Mouse (Mus musculus) right cerebral cortex, adult 18-20 months (tissue): Measurements from ENCODE around the gene Capns2.
"Not testable (repeated sequence)": the region's sequence is repeated elsewhere in the genome, so short reads cannot be mapped to it uniquely, and the experiment has no call there.

ENCODE experiments used
- DNase-seq: peaks from one replicate; pipeline ENCODE4 v3.0.0; 2022; ENCODE audit warnings: mixed read lengths

The Capns2 gene

DNA sequence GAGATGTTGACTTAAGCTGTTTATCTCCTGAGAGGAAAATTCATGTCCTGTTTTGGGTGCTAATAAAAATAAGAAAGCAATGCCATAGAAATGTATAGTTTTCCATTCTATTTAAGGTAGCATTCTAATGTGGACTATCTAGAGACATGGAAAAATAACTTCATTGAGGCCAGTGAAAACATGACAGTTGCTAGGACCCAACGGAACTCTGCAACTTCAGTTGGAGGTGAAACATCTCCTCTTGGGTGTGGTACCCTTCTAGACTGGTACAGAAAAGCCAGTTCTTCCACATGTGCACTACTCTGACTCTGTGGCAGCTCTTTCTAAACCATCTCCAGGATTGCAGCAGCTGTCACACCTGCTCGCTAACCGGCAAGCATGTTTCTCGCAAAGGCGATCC lies at the start of gene Capns2:
Capns2 (plus strand) TSS at position 301 of the 400 bp plus-strand sequence.
- DNase-seq, result no peak

DNA sequence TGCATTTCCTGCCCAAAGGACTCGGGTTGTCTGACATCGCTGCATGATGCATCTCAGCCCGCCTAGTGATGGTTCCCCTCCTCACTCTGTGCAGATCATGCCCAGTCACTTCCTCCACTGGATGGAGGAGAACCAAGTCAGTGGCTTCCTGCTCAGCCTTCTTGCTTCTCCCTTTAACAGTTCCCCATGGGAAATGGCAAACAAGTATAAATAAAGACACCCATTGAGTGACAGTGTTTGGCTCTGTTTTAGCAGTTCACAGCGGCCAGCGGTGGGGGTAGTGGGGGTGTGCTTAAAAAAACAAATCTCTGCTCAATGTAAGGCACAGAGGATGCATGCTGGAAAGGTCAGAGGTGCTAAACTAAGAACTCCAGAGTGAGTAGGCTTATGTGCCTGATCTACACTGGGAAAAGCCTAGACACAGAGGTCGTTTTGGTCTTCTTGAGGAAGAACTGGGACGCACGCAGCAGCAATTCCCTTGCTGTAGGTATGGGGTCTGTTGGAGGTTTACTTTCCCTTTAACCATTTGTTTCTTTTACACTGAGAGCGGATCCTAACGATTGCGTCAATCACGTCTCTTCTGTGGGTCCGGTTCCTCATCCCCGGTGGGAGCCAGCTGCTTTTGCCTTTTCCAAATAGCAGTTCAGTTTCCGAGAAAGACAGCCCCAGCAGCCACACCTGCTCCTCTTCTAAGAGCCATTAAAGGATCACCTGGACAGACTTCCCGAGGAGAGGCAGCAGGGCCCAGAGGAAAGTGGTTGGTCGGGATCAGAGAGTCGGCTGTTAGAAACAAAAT lies 47.8 kb upstream of the Capns2 start:
- DNase-seq, result no peak

DNA sequence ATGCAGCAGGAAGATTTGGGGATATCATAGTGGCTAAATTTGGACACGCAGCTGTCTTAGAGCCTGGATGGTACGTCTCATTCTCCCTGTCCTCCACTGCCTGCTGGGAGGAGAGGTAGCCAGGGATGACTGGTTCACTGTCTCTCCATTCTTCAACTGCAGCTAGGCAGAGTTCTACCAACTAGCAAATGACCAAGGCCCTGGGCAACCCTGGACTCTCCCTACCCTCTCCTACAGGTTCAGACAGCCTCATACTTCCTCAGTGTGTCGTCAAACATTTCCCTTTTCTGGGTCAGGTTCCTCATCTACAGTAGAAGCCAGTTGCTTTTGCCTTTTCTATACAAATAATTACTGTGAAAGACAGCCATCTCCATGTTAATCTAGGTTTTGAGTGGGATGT lies 46.5 kb upstream of the Capns2 start:
- no peak for DNase-seq

DNA sequence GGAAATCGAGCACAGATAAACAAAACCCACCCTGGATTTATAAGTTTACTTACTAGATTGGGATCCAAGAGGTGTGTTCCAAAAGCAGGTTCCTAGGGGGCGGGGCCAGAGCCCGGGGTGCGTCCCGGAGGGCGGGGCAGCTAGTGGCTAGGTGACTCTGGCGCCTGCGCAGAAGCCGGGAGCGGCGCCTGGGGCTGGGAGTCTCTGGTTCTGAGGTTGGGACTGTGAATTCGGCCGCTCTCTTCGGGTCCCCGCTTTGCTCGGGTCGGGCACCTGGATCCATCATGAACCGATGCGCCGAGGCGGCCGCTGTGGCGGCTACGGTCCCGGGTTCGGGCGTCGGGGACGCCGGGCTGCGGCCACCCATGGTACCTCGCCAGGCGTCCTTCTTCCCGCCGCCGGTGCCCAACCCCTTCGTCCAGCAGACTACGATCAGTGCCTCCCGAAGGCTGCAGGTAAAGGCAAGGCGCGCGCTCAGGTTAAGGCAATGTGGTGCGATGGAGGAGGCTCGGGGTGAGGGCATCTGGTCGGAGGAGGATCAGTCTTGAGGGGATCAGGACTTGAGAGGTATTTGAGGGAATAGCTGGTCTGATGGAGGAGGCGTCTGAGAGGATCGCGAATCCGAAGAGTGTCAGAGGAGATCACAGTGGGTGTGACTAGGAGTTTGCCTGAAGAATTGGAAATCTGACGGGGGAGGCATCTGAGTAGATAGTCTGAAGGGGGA lies 45.9 kb upstream of the Capns2 start, which contains the start of gene Lpcat2:
Lpcat2 (plus strand) TSS at position 169 of the 724 bp plus-strand sequence.
- DNase-seq, result peak; percentile 85

DNA sequence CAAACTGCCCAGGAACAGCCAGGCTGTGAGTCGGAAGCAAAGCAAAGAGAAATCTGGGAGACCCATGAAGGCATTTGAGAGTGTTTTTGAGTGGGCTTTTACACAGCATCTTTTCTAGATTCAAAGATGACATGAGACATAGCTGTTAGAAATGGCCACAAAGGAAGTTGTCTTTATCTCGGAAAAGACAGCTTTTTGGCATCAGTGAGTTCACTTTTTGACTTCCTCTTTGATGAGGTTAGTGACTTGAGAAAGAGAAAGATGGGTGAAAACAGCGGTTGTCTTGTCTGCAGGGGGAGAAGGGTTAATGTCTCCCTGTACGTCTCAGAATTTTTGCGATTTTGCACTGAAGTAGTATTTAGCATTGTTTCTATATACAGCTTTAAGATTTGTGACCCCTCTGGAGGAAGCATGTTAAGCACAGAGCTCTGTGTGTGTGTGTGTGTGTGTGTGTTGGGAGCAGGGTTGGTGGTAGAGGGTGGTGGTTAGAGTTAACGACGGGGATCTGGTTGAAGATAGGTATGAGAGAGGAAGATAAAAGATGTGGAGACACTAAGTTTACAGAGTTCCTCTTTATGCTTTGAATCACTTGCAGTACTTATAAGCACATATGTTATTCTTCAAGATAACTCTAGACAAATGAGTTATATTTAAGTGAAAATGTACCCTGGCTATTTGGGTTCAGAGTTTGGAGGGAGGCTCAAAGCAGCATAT lies 44.8 kb upstream of the Capns2 start:
- no peak for DNase-seq

DNA sequence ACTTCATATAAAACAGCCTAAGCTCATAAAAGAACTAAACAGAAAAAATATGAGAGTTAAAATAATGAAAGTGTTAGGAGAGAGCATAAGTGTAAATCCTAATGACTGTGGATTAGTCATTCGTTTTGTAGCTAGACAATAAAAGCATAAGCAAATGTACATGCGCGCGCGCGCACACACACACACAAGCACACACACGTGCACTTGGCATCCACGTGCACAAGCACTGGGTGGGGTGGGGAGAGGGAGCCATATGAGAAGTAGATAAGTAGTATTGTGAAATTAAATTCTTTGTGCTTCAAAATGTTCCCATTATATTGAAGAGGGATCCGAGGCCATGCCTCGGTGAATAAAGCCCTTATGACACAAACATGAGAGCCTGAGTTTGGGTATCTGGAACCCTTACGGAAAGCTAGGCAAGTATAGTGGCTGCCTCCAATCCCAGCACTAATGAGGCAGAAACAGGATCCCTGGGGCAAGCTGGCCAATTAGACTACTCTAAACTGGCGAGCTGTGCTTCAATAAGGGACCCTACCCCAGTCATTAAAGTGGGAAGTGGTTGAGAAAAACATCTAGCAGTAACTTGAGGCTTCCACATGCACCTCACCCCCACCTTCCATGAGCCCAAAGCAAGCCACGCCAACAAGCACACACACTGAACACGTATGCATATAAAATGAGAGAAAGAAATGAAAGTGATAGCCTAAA lies 42.6 kb upstream of the Capns2 start:
- DNase-seq, result no peak

DNA sequence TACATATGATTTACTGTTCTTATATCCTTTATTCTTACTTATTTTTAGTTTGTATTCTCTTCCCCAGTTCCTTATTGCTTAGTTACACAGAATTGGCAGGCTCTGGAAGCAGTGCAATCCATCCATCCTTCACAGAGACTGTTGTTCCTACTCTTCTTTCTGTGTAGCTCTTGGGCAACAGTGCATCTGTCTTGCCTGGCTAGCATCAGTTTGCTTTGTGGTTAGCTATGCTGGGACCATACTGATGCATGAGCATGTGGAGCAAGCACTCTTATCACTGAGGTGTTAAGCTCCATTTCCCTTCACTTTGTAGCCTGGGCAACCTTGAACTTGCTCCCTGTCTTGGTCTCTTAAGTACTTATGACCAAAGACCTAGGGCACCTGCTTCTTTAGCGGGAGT lies 39.2 kb upstream of the Capns2 start:
- no peak for DNase-seq

DNA sequence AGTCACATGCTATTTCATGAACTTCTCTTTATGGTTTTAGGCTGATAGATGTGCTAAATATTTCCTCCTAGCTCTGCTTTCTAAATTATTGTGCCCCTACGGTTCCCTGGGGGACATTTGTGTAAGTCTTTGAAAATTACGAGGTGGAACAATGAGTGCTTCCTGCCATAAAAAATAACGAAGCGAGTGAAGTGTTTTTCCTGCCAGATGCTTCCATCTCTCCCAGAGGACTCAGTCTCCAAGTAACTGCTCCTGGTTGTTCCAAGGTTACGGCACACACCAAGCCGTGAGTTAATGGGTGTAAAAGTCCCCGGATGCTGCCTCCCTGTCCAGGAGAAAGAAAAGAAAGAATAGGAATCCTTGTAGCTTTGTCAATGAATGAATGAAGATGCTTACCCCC lies 30.9 kb upstream of the Capns2 start:
- DNase-seq, result no peak

DNA sequence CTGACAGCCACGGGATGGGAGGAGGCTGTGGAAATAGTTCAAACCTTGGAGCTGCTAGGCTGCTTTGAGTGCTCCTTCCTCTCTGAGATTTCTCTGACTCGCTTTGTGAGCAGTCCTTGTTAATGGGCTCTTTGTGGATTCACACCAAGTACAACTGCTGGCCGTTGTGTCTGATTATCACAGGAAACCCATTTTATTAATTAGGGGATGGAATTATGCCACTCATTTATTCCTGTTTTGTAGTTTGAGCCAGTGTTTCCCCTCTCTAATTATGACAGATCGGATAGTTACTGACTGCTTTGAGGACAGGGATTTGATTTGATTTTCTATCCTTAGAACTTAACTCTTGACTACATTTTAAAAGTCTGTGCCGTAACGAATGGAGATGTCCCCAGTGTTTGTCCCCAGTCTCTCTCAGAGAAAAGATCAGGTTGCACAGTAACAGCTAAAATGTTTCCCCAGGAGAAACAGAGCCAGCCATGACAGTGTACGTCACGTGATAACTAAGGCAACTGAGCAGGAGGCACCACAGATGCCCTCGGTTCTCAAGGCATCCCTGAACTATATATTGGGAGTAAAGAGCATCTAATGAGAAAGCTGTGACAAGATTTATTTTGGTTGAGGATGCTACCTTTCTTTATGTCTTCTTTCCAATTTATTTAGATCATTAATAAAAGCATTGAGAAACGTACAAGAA lies 29.0 kb upstream of the Capns2 start:
- DNase-seq, result no peak

DNA sequence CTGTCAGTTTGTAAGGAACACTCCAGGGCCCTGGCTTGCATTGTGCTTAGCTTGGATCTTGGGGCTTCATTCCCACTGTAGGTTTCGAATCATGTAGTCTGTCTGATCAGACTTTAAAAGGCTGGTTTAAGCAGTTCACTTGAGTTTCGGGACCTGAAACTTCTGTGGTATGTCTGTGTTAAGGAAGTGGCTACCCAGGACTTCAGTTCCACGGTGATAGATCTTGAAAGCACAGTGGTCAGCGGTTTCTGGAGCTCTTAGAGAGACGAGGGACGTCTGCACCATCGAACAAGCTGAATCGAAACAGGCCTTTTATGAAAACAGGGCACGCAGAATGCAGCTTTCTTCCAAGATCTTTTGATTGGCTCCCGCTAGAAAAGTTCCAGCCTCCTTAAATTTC lies 25.4 kb upstream of the Capns2 start:
- no peak for DNase-seq

DNA sequence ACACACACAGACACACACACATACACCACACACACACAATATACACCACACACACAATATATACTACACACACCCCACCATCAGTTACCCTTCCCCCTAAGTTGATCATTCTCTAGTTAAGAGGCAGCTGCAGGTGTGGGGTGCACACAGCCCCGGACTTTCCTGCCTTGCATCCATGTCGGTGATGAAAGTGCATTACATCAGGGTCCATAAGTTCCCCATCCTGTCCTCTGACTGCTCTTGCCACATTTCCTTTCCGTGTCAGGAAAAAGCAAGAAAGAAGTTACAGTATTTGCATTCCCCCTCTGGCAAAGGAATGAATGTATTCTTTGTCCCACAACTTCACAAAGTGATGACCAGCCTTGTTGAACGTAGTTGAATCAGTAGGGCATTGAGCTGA lies 20.0 kb upstream of the Capns2 start:
- no peak for DNase-seq

DNA sequence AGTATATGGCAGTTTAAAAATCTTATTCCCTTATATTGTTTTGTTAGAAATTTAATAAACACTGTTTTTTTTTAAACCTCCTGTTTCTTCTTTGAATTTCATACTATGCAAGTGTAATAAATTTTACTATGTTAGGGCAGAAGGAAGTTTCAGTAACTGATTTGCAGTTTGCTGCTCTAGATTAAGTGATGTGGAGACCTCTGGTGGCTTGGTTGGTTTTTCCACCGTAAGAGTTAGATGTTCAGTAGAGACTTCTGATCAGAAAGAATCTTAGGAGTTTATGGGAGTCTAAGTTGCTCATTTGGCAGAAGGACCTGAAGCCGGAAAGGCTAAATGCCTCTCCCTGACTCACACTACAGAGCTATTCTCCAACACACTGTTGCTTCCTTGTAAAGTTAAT lies 17.4 kb upstream of the Capns2 start:
- DNase-seq, result no peak

DNA sequence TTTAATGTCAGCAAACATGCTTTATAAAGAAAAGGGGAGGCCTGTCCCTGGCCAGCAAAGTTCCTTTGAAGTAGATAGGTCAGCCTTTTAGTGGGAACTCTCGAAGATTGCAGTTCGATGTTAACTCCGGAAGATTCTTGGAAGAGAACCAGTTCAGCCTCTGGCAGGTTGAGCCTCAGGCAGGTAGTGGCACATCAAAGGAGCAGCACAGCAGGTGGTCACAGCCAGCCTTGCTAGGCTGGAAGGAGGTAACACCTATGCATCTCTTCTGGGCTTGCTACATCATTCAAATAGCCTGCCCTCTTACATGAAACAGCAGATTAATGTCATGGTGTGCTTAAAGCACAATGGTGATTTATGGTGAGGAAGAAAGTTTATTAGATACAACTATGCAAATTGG lies 9.0 kb upstream of the Capns2 start:
- not testable (repeated sequence) for DNase-seq

DNA sequence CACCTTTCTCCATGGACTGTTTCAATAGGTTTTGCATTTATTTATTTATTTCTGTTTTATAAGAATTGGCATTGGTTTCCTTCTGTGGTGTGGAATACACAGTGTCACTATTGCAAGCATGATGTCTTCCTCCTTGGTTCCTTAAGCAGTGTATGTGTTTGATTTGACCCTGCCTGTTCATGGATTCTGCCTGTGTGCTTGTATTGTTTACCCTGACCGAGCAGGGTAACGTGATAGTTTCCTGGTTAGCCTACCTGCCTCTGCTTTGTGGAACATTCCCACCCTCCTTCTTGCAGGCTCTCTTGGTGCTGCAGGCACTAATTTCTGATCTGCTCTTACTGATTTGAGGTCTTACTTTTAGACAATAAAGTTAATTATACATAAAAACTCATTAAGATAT lies 7.3 kb upstream of the Capns2 start:
- no peak for DNase-seq

DNA sequence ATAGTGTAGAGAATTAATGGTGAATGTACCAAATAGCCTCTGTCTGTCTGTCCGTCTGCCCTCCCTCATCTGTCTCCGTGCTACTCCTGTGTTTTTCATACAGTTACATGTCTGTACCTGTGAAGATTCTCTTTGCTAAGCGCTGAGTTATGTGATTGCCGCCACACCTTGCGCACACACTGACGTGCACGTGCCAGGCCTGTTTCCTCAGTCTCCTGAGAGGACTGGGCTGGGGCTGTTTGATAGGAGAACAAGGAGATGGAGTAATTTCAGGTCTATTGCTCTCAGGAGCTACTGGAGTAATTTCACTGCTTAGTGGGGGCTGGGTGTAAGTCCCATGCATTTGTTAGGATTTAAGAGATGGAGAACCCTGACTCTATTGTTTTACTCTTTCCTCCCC lies 6.2 kb upstream of the Capns2 start:
- DNase-seq, result no peak

DNA sequence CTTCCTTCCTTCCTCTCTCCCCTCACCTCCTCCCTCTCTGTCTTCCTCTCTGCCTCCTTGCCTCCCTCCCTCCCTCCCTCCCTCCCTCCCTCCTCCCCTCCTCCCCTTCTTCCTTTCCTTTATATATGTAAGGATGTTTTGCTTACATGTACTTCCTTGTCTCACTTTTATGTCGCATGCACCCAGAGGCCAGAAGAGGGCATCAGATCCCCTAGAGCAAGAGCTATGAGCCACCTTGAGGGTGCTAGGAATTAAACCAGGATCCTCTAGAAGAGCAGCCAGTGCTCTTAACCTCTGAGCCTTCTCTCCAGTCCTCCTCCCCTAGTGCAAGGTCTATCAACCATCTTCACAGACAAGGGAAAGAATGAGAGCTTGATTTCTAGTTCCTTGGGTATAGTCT lies 5.2 kb upstream of the Capns2 start:
- DNase-seq, result no peak

DNA sequence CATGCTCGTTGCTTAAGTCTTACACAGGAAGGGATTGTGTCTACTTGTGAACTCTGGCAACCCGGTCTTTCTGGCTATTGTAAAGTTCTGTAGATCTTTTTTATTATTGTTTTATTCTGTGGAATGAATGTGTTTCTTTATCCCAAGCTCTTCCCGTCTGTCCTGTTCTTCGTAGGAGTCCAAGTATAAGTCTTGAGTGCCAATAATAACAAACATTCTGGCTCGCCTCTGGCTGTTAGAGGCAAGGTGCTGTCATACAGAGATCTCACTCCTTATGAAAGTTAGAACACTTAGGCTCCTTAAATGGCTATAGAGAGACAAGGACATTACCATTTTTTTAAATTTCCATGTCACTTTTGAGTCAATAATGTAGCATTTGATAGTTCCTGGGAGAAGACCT lies 4.6 kb upstream of the Capns2 start:
- DNase-seq, result no peak

DNA sequence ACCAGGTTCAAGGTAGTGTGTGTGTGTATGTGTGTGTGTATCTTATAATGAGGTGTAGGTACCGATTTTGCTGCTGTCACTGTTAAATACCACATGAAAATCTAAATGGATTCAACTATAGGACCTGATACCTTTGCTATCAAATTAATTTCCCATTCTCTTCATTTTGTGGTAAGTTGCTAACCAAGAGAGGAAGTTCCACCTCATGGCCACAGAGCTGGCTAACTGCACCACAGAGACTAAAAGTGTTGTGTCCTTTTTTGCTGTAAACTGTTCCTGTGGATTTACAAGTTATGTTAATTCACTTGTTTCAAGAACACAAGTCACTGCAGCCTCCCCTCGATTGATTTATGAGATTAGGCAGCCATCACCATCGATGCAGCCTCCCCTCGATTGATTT lies 3.4 kb upstream of the Capns2 start:
- no peak for DNase-seq

DNA sequence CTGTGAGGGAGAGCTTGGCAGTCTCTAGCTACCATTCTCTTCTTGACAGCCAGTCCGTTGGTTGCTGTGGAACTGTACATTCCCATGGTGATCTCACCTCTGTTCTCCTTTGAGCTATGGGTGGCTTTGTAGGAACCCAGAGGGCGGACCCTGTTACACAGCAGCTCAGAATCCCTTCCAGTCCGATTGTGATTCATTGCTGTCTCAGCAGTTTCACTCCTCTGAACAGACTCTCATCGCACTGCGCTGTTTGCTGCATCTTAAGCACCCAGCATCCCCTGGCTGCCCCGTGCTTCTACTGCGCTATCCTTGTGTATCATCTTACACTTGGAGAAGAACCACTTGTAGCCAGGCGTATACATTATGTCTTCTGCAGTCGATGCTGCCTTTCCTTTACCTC lies 1.6 kb upstream of the Capns2 start:
- DNase-seq, result no peak

DNA sequence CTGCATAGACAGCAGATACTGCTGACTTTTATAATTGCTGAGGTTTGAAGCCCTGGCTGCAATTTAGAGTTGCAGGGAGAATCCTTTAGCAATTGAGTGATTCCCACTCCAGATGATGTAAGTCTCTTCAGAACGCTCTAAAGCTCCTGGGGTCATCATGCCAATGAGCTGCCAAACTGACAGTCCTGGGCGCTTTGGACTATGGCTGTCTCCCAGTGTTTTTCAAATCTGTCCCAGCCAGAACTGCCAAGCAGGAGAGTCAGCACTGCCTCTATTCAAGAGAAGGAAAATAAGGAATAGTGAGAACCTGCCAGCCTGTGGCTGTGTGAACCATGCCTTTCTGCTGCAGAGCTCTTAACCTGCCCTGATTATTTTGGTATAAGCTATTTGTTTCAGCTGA lies 1.8 kb downstream of the Capns2 start:
- no peak for DNase-seq

DNA sequence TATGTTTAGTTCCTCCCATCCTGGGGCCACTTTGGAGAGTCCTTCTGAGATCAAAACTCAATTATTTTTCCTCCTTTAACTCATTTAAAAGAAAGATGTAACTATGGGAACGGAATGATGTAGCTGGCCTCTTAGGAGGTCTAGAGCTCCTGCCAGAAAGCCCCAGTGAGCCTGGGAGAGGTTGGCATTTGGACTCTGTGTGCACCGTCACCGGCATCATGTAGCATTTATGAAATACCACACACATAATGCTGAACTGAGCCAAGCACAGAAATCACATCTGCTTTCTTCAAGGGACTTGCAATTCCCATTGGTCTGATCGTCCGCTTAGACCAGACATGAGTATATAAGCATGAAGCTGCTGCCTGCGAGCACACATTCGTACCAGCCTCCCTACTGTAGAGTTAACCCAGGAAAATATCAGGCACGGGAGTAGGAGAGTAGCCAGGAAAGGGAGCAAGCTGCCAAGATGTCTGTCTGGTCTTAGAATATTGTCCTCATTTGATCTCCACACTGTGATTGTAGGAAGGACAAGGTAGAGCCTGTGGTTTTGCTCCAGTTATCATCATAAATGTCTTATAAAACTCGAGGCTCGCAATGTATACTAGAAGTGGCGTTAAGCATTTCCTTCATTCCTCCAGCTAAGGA lies 2.4 kb downstream of the Capns2 start:
- no peak for DNase-seq

DNA sequence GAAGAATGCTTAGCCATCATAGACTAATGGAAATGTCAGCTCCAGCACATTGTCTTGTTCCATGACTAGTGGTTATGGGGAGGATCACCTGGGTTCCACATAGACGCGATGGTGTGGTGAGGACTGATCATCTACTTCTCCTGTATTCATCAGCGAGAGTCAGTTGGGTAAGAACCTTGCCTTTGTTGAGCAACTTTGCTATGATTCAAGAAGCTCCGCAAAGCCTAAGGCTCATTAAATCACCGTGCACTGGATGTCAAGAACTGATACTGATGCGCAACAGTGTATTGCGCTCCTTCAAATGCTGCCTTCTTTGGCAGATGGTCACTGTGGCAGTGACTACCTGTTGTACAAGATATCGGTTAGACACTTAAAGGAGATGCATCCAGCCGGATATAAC lies 5.3 kb downstream of the Capns2 start:
- DNase-seq, result no peak
